Mouse (Mus musculus) ES-Bruce4 (cell line): ENCODE results near the gene Scnn1a.

Experiments
- CTCF ChIP-seq: IDR thresholded peaks from one replicate; pipeline ENCODE4 v1.8.1; 2011; ENCODE audit warnings: low read depth, low read length
- EP300 ChIP-seq: IDR thresholded peaks from 2 replicates; pipeline ENCODE4 v1.6.1; 2011; ENCODE audit warnings: low read depth, low read length; ENCODE audit not compliant: insufficient read depth
- POLR2A ChIP-seq: IDR thresholded peaks from one replicate; pipeline ENCODE4 v1.8.1; 2011; ENCODE audit warnings: low read length; ENCODE audit not compliant: insufficient read depth

DNA sequence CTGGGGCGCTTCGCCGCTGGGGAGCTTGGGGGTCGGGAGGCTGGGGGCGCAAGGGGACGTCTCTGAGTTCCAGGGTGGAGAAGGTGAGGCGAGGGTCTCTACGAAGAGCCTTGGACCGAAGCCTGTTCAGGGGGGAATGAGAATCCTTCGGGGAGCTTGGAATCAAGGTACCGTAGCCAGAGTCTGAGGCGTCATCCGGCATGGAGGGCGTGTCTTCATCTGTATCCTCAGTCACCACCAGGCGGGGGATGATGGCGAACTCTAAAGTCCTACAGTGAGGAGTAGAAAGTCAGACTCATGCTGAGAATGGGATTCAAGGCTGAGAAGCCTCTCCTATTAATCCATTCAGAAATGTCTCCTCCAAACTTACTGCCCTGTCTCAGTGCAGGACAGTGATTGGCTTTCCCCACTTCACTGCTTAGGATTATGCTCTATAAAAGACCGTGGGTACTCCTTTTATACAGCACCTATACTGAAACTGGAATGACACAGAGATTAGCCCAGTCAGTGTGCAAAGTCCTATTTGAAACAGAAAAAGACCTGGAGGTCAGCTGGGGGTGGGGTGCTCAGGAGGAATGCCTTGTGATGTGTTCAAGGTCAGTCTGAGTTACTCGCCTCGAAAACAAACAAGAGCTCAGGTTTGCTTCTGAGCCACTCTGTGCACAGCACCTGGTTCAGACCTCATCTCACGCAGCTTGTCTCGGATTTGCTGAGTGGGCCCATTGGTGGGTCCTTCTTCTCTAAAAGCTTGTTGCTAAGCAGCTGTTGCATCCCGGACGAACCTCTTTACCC is 43.2 kb downstream of the Scnn1a start:
- TF ChIP-seq POLR2A (no peak), CTCF (no peak), EP300 (peak; percentile 54; the same call in 1 of the 2 replicates)
